Mouse (Mus musculus) CH12.LX (cell line): Measurements from ENCODE around the gene Lrmda.

Experiments used
- CTCF ChIP-seq, 2 experiments: IDR thresholded peaks in 1 of 2; conservative IDR thresholded peaks in 1 of 2; 2 replicates each; pipeline ENCODE4 v1.5.1; 2011 to 2012; ENCODE audit warnings: low read depth in 2 of 2, low read length in 2 of 2, improper control_type of control experiment in 1 of 2, inconsistent platforms in 1 of 2, mild to moderate bottlenecking in 1 of 2, moderate library complexity in 1 of 2
- IRF4 ChIP-seq: IDR thresholded peaks from 2 replicates; pipeline ENCODE4 v1.6.1; 2014; ENCODE audit warnings: low read depth, mild to moderate bottlenecking, inconsistent platforms, low read length, improper control_type of control experiment
- JUN ChIP-seq: IDR thresholded peaks from 2 replicates; pipeline ENCODE4 v1.6.1; 2011; ENCODE audit warnings: low read depth, mild to moderate bottlenecking, low read length, improper control_type of control experiment, moderate library complexity; ENCODE audit not compliant: insufficient read depth
- KAT2A ChIP-seq: IDR thresholded peaks from 2 replicates; pipeline ENCODE4 v1.6.1; 2012; ENCODE audit warnings: low read length, improper control_type of control experiment, inconsistent platforms; ENCODE audit not compliant: insufficient replicate concordance
- MAFK ChIP-seq: IDR thresholded peaks from 2 replicates; pipeline ENCODE4 v1.6.1; 2011; ENCODE audit warnings: low read length, improper control_type of control experiment; ENCODE audit not compliant: insufficient replicate concordance
- MXI1 ChIP-seq: IDR thresholded peaks from 2 replicates; pipeline ENCODE4 v1.6.1; 2011; ENCODE audit warnings: mild to moderate bottlenecking, low read depth, low read length, improper control_type of control experiment
- PAX5 ChIP-seq: IDR thresholded peaks from 2 replicates; pipeline ENCODE4 v1.6.1; 2012; ENCODE audit warnings: low read length, inconsistent platforms, mixed read lengths
- POLR2A ChIP-seq: IDR thresholded peaks from 2 replicates; pipeline ENCODE4 v1.6.1; 2011; ENCODE audit warnings: low read depth, mild to moderate bottlenecking, improper control_type of control experiment, low read length
- RCOR1 ChIP-seq: conservative IDR thresholded peaks from 2 replicates; pipeline ENCODE4 v1.6.1; 2012; ENCODE audit warnings: low read depth, mild to moderate bottlenecking, inconsistent platforms, low read length, improper control_type of control experiment
- TBP ChIP-seq: conservative IDR thresholded peaks from 2 replicates; pipeline ENCODE4 v1.6.1; 2011; ENCODE audit warnings: low read depth, low read length, improper control_type of control experiment
- USF1 ChIP-seq: IDR thresholded peaks from 2 replicates; pipeline ENCODE4 v1.6.1; 2014; ENCODE audit warnings: low read depth, mild to moderate bottlenecking, inconsistent platforms, low read length, improper control_type of control experiment
- ZC3H11A ChIP-seq: IDR thresholded peaks from 2 replicates; pipeline ENCODE4 v1.6.1; 2012; ENCODE audit warnings: low read depth, mild to moderate bottlenecking, inconsistent platforms, low read length, improper control_type of control experiment
- ZNF384 ChIP-seq: IDR thresholded peaks from 2 replicates; pipeline ENCODE4 v1.6.1; 2012; ENCODE audit warnings: low read depth, low read length, improper control_type of control experiment, inconsistent platforms

DNA sequence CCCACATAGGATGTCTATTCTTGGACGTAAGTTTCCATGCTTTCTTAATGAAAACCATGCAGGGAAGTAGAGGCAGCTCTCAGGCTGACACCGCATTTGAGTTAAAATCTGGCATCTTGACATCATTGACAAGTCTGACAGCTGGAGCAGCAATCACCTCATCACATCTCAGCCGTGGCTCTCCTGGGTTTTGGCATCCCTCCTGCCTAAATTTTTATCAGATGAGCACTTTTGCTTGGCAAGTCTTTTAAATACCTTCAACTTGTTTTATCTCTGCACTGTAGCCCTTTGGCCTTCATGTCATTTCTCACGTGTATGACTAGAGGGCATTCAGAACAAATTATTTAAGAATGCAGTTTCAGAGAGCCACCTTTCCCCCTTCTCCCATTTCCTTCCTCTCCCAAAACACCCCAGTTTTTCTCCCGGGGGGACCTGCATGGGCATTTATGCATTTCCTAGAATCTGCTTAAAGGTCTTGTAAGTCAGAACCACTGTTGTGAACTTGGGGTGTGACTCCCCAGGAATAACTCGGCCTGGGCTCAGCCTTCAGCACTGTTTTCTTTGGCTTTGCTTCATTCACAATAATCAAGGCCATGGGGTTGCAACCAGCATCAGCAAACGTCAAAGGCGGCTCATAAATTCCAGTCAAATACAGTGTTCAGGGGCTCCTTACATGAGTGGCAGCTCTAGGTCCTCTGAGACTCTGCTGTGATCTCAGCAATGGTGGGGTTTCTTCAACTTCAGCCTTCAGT lies 975.8 kb downstream of the Lrmda start:
- no peak for TF ChIP-seq PAX5
- TF ChIP-seq CTCF (conservative IDR thresholded peaks at IDR 0.05 in 1 of 2, IDR thresholded peaks at IDR 0.05 in 1 of 2; ENCODE audit: low read depth in 2 of 2, low read length in 2 of 2), result no peak
- TF ChIP-seq ZC3H11A, result no peak
- no peak for TF ChIP-seq TBP
- TF ChIP-seq POLR2A, result no peak
- TF ChIP-seq MXI1, result no peak
- no peak for TF ChIP-seq JUN
- no peak for TF ChIP-seq MAFK
- TF ChIP-seq RCOR1, result no peak
- no peak for TF ChIP-seq ZNF384
- TF ChIP-seq IRF4, result no peak
- TF ChIP-seq KAT2A, result no peak
- no peak for TF ChIP-seq USF1
